Mouse (Mus musculus) forebrain, postnatal 0 days (tissue): ENCODE measurements at regions not wholly inside any gene's neighbourhood (a gene's known extent, or its start where the extent isn't known, plus 50 kb on each side); places are given as distances from the start of the nearest gene placed in this dataset.
A peak's percentile ranks its signal among the peaks of the same experiment; 100 is the strongest.

Source experiments
- ATAC-seq: fragments of 200-750 bp; cut with Nextera tagmentation; 2 replicates; pipeline ENCODE4 v1.8.0; 2017; ENCODE audit warnings: mild to moderate bottlenecking, moderate library complexity
- DNase-seq: peaks from one replicate; pipeline ENCODE4 v3.0.0-alpha.2; 2015
- H3K27ac ChIP-seq: fragments of 300-500 bp; sonication (generic); 2 replicates; pipeline ENCODE4 v1.5.1; 2014; ENCODE audit warnings: low read depth, mild to moderate bottlenecking, antibody characterized with exemption, low read length, moderate library complexity, mixed read lengths
- H3K27me3 ChIP-seq: fragments of 300-500 bp; sonication (generic); 2 replicates; pipeline ENCODE4 v1.6.1; 2014; ENCODE audit warnings: mild to moderate bottlenecking, low read length, mixed read lengths; ENCODE audit not compliant: insufficient read depth
- H3K36me3 ChIP-seq: fragments of 300-500 bp; sonication (generic); 2 replicates; pipeline ENCODE4 v1.6.1; 2014; ENCODE audit warnings: mild to moderate bottlenecking, moderate library complexity; ENCODE audit not compliant: insufficient read depth
- H3K4me1 ChIP-seq: fragments of 300-500 bp; sonication (generic); 2 replicates; pipeline ENCODE4 v1.6.1; 2014; ENCODE audit warnings: antibody characterized with exemption; ENCODE audit not compliant: insufficient read depth
- H3K4me2 ChIP-seq: fragments of 300-500 bp; sonication (generic); 2 replicates; pipeline ENCODE4 v1.6.1; 2014; ENCODE audit warnings: low read depth, mild to moderate bottlenecking, moderate library complexity
- H3K4me3 ChIP-seq: fragments of 300-500 bp; sonication (generic); 2 replicates; pipeline ENCODE4 v1.5.1; 2014; ENCODE audit warnings: low read depth, low read length, mixed read lengths
- H3K9ac ChIP-seq: fragments of 300-500 bp; sonication (generic); 2 replicates; pipeline ENCODE4 v1.6.1; 2014; ENCODE audit warnings: mild to moderate bottlenecking
- H3K9me3 ChIP-seq: fragments of 300-500 bp; sonication (generic); 2 replicates; pipeline ENCODE4 v1.6.1; 2016; ENCODE audit warnings: low read length
- CTCF ChIP-seq: sonication (generic); IDR thresholded peaks from 2 replicates; pipeline ENCODE4 v1.5.1; 2016; ENCODE audit warnings: antibody characterized with exemption, control low read depth, low read depth
- WGBS: fragments of 180-500 bp; shearing (Covaris S2); extraction: QIAGEN DNeasy Blood & Tissue Kit; methylation state at CpG from one replicate; pipeline ENCODE4 v1.1.7; 2014; 5-methylcytosine and 5-hydroxymethylcytosine counted together

DNA sequence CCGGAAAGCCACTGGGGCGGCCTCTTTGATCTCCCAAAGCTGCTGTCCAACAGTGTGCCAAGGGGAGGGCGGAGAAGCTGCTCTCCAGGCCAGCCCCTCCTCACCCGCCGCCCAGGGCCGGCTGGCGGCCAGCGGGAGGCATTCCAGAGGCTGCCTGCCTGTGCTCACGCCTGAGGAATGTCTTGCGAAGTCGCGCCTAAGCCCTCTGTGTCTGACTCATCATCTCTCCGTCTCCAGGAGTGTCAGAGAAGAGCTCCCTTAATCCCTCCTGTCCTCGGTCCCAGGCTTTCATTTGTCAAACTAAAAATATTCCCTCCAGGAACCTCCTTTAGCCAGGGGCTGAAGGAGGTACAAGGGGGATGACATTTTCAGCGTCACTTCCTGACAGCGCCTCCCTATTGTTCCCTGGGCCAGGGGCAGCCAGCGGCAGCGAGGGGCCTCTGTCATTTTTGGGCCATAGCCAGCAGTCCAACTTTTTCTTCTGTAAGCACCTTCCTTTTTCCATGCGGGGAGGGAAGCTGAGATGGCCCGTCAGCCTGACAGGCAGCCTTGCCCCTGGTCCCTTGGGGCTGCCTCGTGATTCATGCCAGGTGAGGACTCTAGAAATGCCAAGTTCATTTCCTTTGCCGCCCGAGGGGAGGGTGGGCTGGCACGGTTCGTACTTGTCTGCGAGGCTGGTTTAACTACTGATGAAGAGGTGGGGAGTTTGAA lies 113.4 kb downstream of the Gm525 start:
- ATAC-seq (peak; percentile 84), DNase-seq (peak; percentile 48)
- no peak overlapping the region for H3K9ac ChIP-seq
- no peaks in the 10 kb centered on the region for H3K4me1 ChIP-seq
- no peaks in the 10 kb centered on the region for H3K36me3 ChIP-seq
- no peak overlapping the region for H3K27ac ChIP-seq
- no peak for TF ChIP-seq CTCF
- WGBS: 8% methylated on average over 26 of the region's 26 CpGs
- no peak overlapping the region for H3K4me3 ChIP-seq
- H3K4me2 ChIP-seq: peak overlapping the region; percentile 31
- no peaks in the 10 kb centered on the region for H3K27me3 ChIP-seq
- H3K9me3 ChIP-seq: no peaks in the 10 kb centered on the region

DNA sequence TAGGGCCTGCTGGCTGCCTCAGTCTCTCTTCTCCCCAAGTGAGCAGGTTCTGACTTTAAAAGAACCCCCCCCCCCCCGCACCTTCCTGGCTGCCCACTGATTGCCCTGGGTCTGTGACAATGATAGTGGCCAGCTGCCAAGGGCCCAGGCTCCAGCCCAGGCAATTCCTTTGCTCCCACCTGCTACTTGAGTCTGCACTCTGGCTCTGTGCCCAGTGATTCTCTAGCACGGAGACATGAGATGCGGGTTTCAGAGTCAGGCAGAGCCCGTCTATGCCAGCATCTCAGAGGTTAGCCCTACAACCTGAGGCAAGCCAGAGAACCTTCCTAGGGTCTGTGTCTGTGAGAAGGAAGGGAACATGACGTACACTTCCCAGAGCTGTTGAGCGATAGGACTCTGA lies 112.2 kb downstream of the Gm525 start:
- H3K9ac ChIP-seq: no peak overlapping the region
- 21% methylated on average over 6 of the region's 6 CpGs for whole genome bisulfite sequencing
- H3K36me3 ChIP-seq: no peaks in the 10 kb centered on the region
- no peaks in the 10 kb centered on the region for H3K4me1 ChIP-seq
- TF ChIP-seq CTCF: no peak
- peak; percentile 50 for DNase-seq
- H3K4me2 ChIP-seq: no peak overlapping the region
- no peak overlapping the region for H3K27ac ChIP-seq
- H3K27me3 ChIP-seq: no peaks in the 10 kb centered on the region
- ATAC-seq: no peak
- H3K4me3 ChIP-seq: no peak overlapping the region
- no peaks in the 10 kb centered on the region for H3K9me3 ChIP-seq

DNA sequence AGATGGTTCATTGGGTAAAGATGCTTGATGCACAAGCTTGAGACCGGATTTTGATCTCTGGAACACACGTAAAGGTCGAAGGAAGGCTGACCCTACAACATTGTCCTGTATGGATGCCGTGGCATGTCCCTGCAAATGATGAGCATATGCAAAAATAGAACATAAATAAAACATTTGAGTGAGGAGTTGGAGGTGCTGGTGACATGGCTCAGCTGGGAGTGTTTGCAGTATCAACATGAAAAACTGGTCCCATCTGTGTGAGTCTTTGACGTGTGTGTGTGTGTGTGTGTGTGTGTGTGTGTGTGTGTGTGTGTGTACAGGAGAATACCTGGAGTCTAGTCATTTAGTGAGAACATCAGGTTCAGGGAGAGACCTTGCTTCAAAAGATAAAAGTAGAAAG lies 107.8 kb downstream of the Gm525 start:
- no peak overlapping the region for H3K4me2 ChIP-seq
- DNase-seq: no peak

DNA sequence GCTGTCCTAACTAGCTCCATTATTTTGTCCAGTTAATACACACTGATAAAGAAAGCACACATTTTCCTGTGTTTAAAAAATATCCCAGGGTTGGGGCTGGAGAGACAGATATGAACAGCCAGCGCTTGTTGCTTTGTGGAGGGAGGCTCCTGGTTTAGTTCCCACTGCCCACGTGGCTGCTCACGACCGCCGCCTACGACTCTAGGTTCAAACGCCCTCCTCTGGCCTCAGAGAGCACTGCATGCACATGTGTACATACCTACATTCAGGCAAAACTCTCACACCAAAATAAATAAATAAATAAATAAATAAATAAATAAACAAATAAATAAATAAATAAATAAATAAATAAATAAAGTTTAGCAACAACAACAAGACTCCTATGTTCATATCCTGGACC lies 104.8 kb downstream of the Gm525 start:
- 94% methylated on average over 7 of the region's 7 CpGs for WGBS
- H3K27ac ChIP-seq: no peak overlapping the region
- DNase-seq: no peak

More for the DNA sequence above, 107.8 kb downstream of the Gm525 start:
- no peaks in the 10 kb centered on the region for H3K27me3 ChIP-seq
- H3K9ac ChIP-seq: no peak overlapping the region
- no peaks in the 10 kb centered on the region for H3K36me3 ChIP-seq
- 85% methylated on average over 5 of the region's 5 CpGs for WGBS
- TF ChIP-seq CTCF: no peak
- H3K9me3 ChIP-seq: no peaks in the 10 kb centered on the region
- H3K4me1 ChIP-seq: no peaks in the 10 kb centered on the region
- H3K27ac ChIP-seq: no peak overlapping the region
- no peak overlapping the region for H3K4me3 ChIP-seq
- ATAC-seq: no peak

DNA sequence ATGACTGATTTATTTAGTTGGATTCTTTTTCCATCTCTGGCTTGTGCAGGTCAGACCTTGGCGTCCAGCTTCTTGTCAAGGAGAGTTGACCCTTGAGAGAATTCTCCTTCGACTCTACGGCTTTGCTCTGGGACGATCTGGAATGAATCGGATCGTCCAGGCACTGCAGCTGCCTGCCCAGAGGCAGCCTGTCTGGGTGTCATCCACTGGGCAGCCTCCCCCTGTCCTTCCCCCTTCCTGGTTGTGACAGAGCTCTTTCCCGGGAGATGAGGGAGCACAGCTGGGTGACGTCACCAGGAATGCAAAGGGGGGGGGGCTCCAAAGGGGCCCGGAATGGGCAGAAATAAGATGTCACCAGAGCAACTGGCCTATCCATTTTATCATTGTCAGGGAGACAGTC lies 101.9 kb downstream of the Gm525 start:
- TF ChIP-seq CTCF: no peak
- Histone ChIP-seq H3K9me3 (no peaks in the 10 kb centered on the region), H3K27me3 (no peaks in the 10 kb centered on the region), H3K36me3 (no peaks in the 10 kb centered on the region), H3K4me2 (peak overlapping the region; percentile 17), H3K4me1 (no peaks in the 10 kb centered on the region), H3K4me3 (no peak overlapping the region), H3K27ac (no peak overlapping the region), H3K9ac (no peak overlapping the region)
- DNase-seq (no peak), ATAC-seq (no peak; the same call in 1 of the 2 replicates)
- 14% methylated on average over 9 of the region's 9 CpGs for WGBS

More for the DNA sequence above, 104.8 kb downstream of the Gm525 start:
- no peak overlapping the region for H3K4me3 ChIP-seq
- no peaks in the 10 kb centered on the region for H3K27me3 ChIP-seq
- H3K36me3 ChIP-seq: no peaks in the 10 kb centered on the region
- H3K4me2 ChIP-seq: no peak overlapping the region
- H3K4me1 ChIP-seq: no peaks in the 10 kb centered on the region
- H3K9ac ChIP-seq: no peak overlapping the region
- no peaks in the 10 kb centered on the region for H3K9me3 ChIP-seq
- no peak for TF ChIP-seq CTCF
- ATAC-seq: no peak

DNA sequence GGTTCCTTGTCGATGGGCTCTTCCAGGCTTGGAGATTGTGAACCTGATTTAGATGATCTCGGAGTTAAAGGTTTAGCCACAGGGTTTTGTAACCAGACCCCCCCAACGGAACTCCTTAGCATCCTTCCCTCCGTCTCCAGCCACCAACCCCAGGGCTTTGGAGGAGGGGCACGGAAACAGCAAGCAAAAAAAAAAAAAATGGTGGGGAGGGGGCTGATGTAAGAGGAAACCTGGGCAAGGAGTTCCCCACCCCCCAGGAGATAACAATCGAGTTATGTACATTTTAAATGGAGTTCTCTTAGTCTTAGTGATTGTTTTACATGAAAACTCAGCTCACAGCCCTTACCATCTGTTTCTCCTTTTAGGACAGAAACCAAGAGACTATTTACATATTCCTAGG lies 101.3 kb downstream of the Gm525 start:
- no peaks in the 10 kb centered on the region for H3K27me3 ChIP-seq
- no peak overlapping the region for H3K4me3 ChIP-seq
- no peak for ATAC-seq
- no peak overlapping the region for H3K27ac ChIP-seq
- no peak overlapping the region for H3K9ac ChIP-seq
- DNase-seq: no peak
- WGBS: 47% methylated on average over 6 of the region's 6 CpGs
- no peaks in the 10 kb centered on the region for H3K36me3 ChIP-seq
- H3K9me3 ChIP-seq: no peaks in the 10 kb centered on the region
- no peak overlapping the region for H3K4me2 ChIP-seq
- H3K4me1 ChIP-seq: no peaks in the 10 kb centered on the region
- no peak for TF ChIP-seq CTCF

DNA sequence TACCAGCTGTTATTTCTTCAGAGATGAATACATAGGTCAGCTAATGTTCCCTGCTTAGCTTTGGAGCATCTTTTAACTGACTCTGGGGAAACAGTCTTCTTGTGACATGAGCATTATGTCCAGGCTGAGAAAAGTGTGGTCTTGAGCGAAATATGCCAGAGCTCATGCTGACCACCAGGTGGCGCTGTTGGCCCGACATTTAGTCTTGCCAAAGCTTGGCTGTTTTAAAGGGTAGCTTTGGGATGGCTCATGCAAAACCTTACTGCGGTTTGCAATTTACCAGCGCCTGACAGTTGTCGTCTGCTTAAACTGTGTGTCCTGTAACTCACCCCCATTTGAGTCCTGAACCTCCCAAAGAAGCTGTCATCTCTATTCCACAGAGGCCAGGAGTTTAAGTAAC lies 91.6 kb downstream of the Gm525 start:
- ATAC-seq: peak; percentile 72

More for the DNA sequence above, 91.6 kb downstream of the Gm525 start:
- Histone ChIP-seq H3K4me2 (no peak overlapping the region), H3K27ac (no peak overlapping the region), H3K9ac (no peak overlapping the region), H3K4me3 (no peak overlapping the region), H3K9me3 (no peaks in the 10 kb centered on the region), H3K36me3 (no peaks in the 10 kb centered on the region), H3K27me3 (no peaks in the 10 kb centered on the region), H3K4me1 (no peaks in the 10 kb centered on the region)
- 7% methylated on average over 6 of the region's 6 CpGs for WGBS
- peak; percentile 93 for DNase-seq
- peak; percentile 97 for TF ChIP-seq CTCF
